8 mouse cellular contexts compared by ENCODE assay signal in genomic region chr19:5649298-5649741, GRCm38 (mm10). TPM values are rescaled to one million over a fixed set of nuclear protein-coding genes. Genes with fewer than 3 reads are reported as not detected.
DNase-seq lines count a peak whose midpoint lies in the region; ATAC-seq and TF ChIP-seq lines count a peak whose summit lies in the region.

No protein-coding gene starts in this region.

- H3K9me3 ChIP-seq in heart, embryonic 12.5 days (replicated peaks) = no peaks in the 10 kb centered on the region
- H3K9me3 ChIP-seq in kidney, embryonic 16.5 days (ENCODE audit: low read length) = no peaks in the 10 kb centered on the region

- TF ChIP-seq CTCF in spleen, adult 2 months (IDR thresholded peaks at IDR 0.05; ENCODE audit: extremely low read depth, insufficient read depth, insufficient read length, insufficient replicate concordance) = no peak

- H3K27ac ChIP-seq in spleen, adult 2 months (ENCODE audit: insufficient read depth, low read length) = peak overlapping the region; percentile 28
- peak overlapping the region; percentile 80 for H3K27ac ChIP-seq in heart, embryonic 12.5 days (ENCODE audit: poor library complexity, severe bottlenecking)
- peak overlapping the region; percentile 93 for H3K27ac ChIP-seq in kidney, embryonic 16.5 days (ENCODE audit: low read length)

- H3K36me3 ChIP-seq in spleen, adult 2 months (ENCODE audit: control insufficient read depth, insufficient read depth, low read length) = peaks cover 64% of the 10 kb centered on the region
- peaks cover 76% of the 10 kb centered on the region for H3K36me3 ChIP-seq in heart, embryonic 12.5 days
- peaks cover 49% of the 10 kb centered on the region for H3K36me3 ChIP-seq in kidney, embryonic 16.5 days (ENCODE audit: insufficient read depth, low read length)

- intact Hi-C loops in left cerebral cortex, postnatal 4 days (cut with DNase I) = no loop called here

- H3K27me3 ChIP-seq in spleen, adult 2 months (ENCODE audit: control insufficient read depth, insufficient read depth, low read length) = no peaks in the 10 kb centered on the region
- no peaks in the 10 kb centered on the region for H3K27me3 ChIP-seq in heart, embryonic 12.5 days (replicated peaks)
- H3K27me3 ChIP-seq in kidney, embryonic 16.5 days (ENCODE audit: insufficient read depth, low read length) = no peaks in the 10 kb centered on the region

- peak overlapping the region; percentile 69 for H3K4me2 ChIP-seq in heart, embryonic 12.5 days
- H3K4me2 ChIP-seq in kidney, embryonic 16.5 days (replicated peaks; ENCODE audit: low read depth, low read length) = peak overlapping the region; percentile 63

- no peak overlapping the region; the same call in 1 of the 2 replicates for H3K4me3 ChIP-seq in spleen, adult 2 months (ENCODE audit: extremely low read depth, insufficient read depth, insufficient read length)
- H3K4me3 ChIP-seq in heart, embryonic 12.5 days = peak overlapping the region; percentile 38
- peak overlapping the region; percentile 37 for H3K4me3 ChIP-seq in kidney, embryonic 16.5 days (ENCODE audit: low read length)

- H3K4me1 ChIP-seq in spleen, adult 2 months (ENCODE audit: control insufficient read depth, insufficient read depth, insufficient read length) = peaks cover 13% of the 10 kb centered on the region; the same call in 1 of the 2 replicates
- peaks cover 25% of the 10 kb centered on the region for H3K4me1 ChIP-seq in heart, embryonic 12.5 days (replicated peaks)
- H3K4me1 ChIP-seq in kidney, embryonic 16.5 days (ENCODE audit: insufficient read depth, low read length) = peaks cover 20% of the 10 kb centered on the region

- peak overlapping the region; percentile 62 for H3K9ac ChIP-seq in heart, embryonic 12.5 days
- H3K9ac ChIP-seq in kidney, embryonic 16.5 days (replicated peaks; ENCODE audit: low read length) = peak overlapping the region; percentile 29

- WGBS in spleen, adult 2 months = 37% methylated on average over 6 of the region's 6 CpGs
- 72% methylated on average over 6 of the region's 6 CpGs for WGBS in heart, embryonic 12.5 days
- WGBS in kidney, embryonic 16.5 days = 34% methylated on average over 6 of the region's 6 CpGs

- TF ChIP-seq POLR2A in spleen, adult 2 months (IDR thresholded peaks at IDR 0.05; ENCODE audit: low read depth, low read length) = no peak

- DNase-seq in spleen, adult 2 months (ENCODE audit: low read depth in 1 of 2, low spot score in 2 of 2) = no peak
- DNase-seq in spleen, adult 18-20 months = no peak
- no peak for DNase-seq in ovary, postnatal 36 days (ENCODE audit: low spot score)
- DNase-seq in left cerebral cortex, postnatal 4 days = no peak
- DNase-seq in adipocyte (ENCODE audit: low spot score) = no peak

- no peak for ATAC-seq in heart, embryonic 12.5 days (ENCODE audit: insufficient number of reproducible peaks, low FRiP score)
- peak; percentile 7; the same call in 1 of the 2 replicates for ATAC-seq in kidney, embryonic 16.5 days (ENCODE audit: low FRiP score, low TSS enrichment)
- ATAC-seq in megakaryocyte, adult 5-6 weeks (ENCODE audit: poor library complexity, severe bottlenecking) = peak; percentile 73

RNA-seq across cellular contexts. Expression of gene Rela, which starts 12.0 kb away (rescaled TPM):
- polyA plus RNA-seq in spleen, adult 2 months (2012; rRNA removed) = 87.1 and 110 TPM in 2 replicates
- 41.3 and 42.5 TPM in 2 replicates for polyA plus RNA-seq in heart, embryonic 12.5 days (2016; fragmentation: Nextera tagmentation; extraction: Ambion mirVana)
- polyA plus RNA-seq in kidney, embryonic 16.5 days (2015; fragmentation: Nextera tagmentation; extraction: Ambion mirVana) = 56.9 and 58.3 TPM in 2 replicates
- total RNA-seq in megakaryocyte, adult 5-6 weeks (2015) = 51.9 and 56.6 TPM in 2 replicates
- total RNA-seq in megakaryocyte, adult 5-6 weeks (2017) = 46.1 and 47.8 TPM in 2 replicates
- total RNA-seq in left cerebral cortex, postnatal 4 days (2021) = 10 to 100 TPM; 29.6 to 34.8 TPM

RNA-seq across cellular contexts. Expression of gene Sipa1, which starts 14.2 kb away (rescaled TPM):
- polyA plus RNA-seq in spleen, adult 2 months (2012; rRNA removed) = 417 and 497 TPM in 2 replicates
- polyA plus RNA-seq in heart, embryonic 12.5 days (2016; fragmentation: Nextera tagmentation; extraction: Ambion mirVana) = 25.5 and 28.1 TPM in 2 replicates
- 37.1 and 39.6 TPM in 2 replicates for polyA plus RNA-seq in kidney, embryonic 16.5 days (2015; fragmentation: Nextera tagmentation; extraction: Ambion mirVana)
- 50.8 and 65.8 TPM in 2 replicates for total RNA-seq in megakaryocyte, adult 5-6 weeks (2015)
- total RNA-seq in megakaryocyte, adult 5-6 weeks (2017) = 50.1 and 78.7 TPM in 2 replicates
- total RNA-seq in left cerebral cortex, postnatal 4 days (2021) = 10 to 100 TPM; 31.1 to 33.3 TPM

RNA-seq across cellular contexts. Expression of gene Map3k11, which starts 39.2 kb away (rescaled TPM):
- polyA plus RNA-seq in spleen, adult 2 months (2012; rRNA removed) = 73.4 and 88.7 TPM in 2 replicates
- 30.6 and 32.8 TPM in 2 replicates for polyA plus RNA-seq in heart, embryonic 12.5 days (2016; fragmentation: Nextera tagmentation; extraction: Ambion mirVana)
- polyA plus RNA-seq in kidney, embryonic 16.5 days (2015; fragmentation: Nextera tagmentation; extraction: Ambion mirVana) = 41.5 and 43.8 TPM in 2 replicates
- 30.3 and 35.3 TPM in 2 replicates for total RNA-seq in megakaryocyte, adult 5-6 weeks (2015)
- total RNA-seq in megakaryocyte, adult 5-6 weeks (2017) = 39.8 and 50.8 TPM in 2 replicates
- 10 to 100 TPM; 14.3 to 14.6 TPM for total RNA-seq in left cerebral cortex, postnatal 4 days (2021)

RNA-seq across cellular contexts. Expression of gene Kat5, which starts 39.3 kb away (rescaled TPM):
- 37.3 and 46.1 TPM in 2 replicates for polyA plus RNA-seq in spleen, adult 2 months (2012; rRNA removed)
- polyA plus RNA-seq in heart, embryonic 12.5 days (2016; fragmentation: Nextera tagmentation; extraction: Ambion mirVana) = 31.5 and 36.1 TPM in 2 replicates
- 56.1 and 57.4 TPM in 2 replicates for polyA plus RNA-seq in kidney, embryonic 16.5 days (2015; fragmentation: Nextera tagmentation; extraction: Ambion mirVana)
- total RNA-seq in megakaryocyte, adult 5-6 weeks (2015) = 34.2 and 47.8 TPM in 2 replicates
- total RNA-seq in megakaryocyte, adult 5-6 weeks (2017) = 69.4 and 73.9 TPM in 2 replicates
- 10 to 100 TPM; 84.6 to 98.4 TPM for total RNA-seq in left cerebral cortex, postnatal 4 days (2021)

RNA-seq across cellular contexts. Expression of gene Pcnx3, which starts 39.4 kb away (rescaled TPM):
- 195 and 236 TPM in 2 replicates for polyA plus RNA-seq in spleen, adult 2 months (2012; rRNA removed)
- polyA plus RNA-seq in heart, embryonic 12.5 days (2016; fragmentation: Nextera tagmentation; extraction: Ambion mirVana) = 22.0 and 22.3 TPM in 2 replicates
- 27.0 and 28.1 TPM in 2 replicates for polyA plus RNA-seq in kidney, embryonic 16.5 days (2015; fragmentation: Nextera tagmentation; extraction: Ambion mirVana)
- 25.9 and 33.1 TPM in 2 replicates for total RNA-seq in megakaryocyte, adult 5-6 weeks (2015)
- 19.3 and 19.6 TPM in 2 replicates for total RNA-seq in megakaryocyte, adult 5-6 weeks (2017)
- total RNA-seq in left cerebral cortex, postnatal 4 days (2021) = 10 to 100 TPM; 87.7 to 91.7 TPM

Comparison
In these comparisons a context has a peak if more than half of its experiments do, and no peak if none do; other contexts are left out.
1. H3K27ac ChIP-seq: peak in every context shown above with its lines; median percentile 93 in kidney, embryonic 16.5 days; 80 in heart, embryonic 12.5 days; 28 in spleen, adult 2 months.
2. RNA of gene Sipa1, which starts 14.2 kb away (polyA plus RNA-seq): 417 to 497 TPM in spleen, adult 2 months; 37.1 to 39.6 TPM in kidney, embryonic 16.5 days and 25.5 to 28.1 TPM in heart, embryonic 12.5 days; every median in the first group is over 10 times any median in the second.